Mouse (Mus musculus) liver, embryonic 14.5 days (tissue): ENCODE results near the gene E2f4. TPM values are rescaled to one million over a fixed set of nuclear protein-coding genes. Genes with fewer than 3 reads are reported as not detected.

Experiments
- ATAC-seq: fragments of 200-750 bp; cut with Nextera tagmentation; 2 replicates; pipeline ENCODE4 v1.8.0; 2017; ENCODE audit warnings: moderate number of reproducible peaks, mild to moderate bottlenecking, moderate library complexity; ENCODE audit not compliant: insufficient read depth
- DNase-seq, 3 experiments: peaks; one replicate each; pipeline ENCODE4 v3.0.0-alpha.2; 2012 to 2013; ENCODE audit warnings: low read depth in 3 of 3, low spot score in 3 of 3
- H3K27ac ChIP-seq: fragments of 300-500 bp; sonication (generic); 2 replicates; pipeline ENCODE4 v1.5.1; 2014; ENCODE audit warnings: moderate library complexity, mild to moderate bottlenecking, control low read depth, inconsistent platforms
- H3K27me3 ChIP-seq: fragments of 300-500 bp; sonication (generic); 2 replicates; pipeline ENCODE4 v1.6.1; 2014; ENCODE audit warnings: mild to moderate bottlenecking, low read length, moderate library complexity; ENCODE audit not compliant: control insufficient read depth, insufficient read depth
- H3K36me3 ChIP-seq: fragments of 300-500 bp; sonication (generic); replicated peaks from 2 replicates; pipeline ENCODE4 v1.6.1; 2014; ENCODE audit warnings: low read depth; ENCODE audit not compliant: control insufficient read depth, insufficient read depth
- H3K4me1 ChIP-seq, 2 experiments: fragments of 200-500 bp in 1 of 2; fragments of 300-500 bp in 1 of 2; sonication (generic) in 1 of 2; replicated peaks; 2 replicates each; pipeline ENCODE4 v1.6.1; 2012 to 2014; ENCODE audit warnings: antibody characterized with exemption in 1 of 2, inconsistent platforms in 1 of 2, low read length in 1 of 2; ENCODE audit not compliant: control insufficient read depth in 2 of 2, insufficient read depth in 2 of 2
- H3K4me2 ChIP-seq: fragments of 300-500 bp; sonication (generic); 2 replicates; pipeline ENCODE4 v1.6.1; 2014; ENCODE audit warnings: low read depth, mild to moderate bottlenecking, control low read depth, moderate library complexity
- H3K4me3 ChIP-seq, 2 experiments: fragments of 200-500 bp in 1 of 2; fragments of 300-500 bp in 1 of 2; sonication (generic) in 1 of 2; 2 replicates each; pipeline ENCODE4 v1.5.1; 2012 to 2014; ENCODE audit warnings: low read depth in 2 of 2, low read length in 2 of 2, mild to moderate bottlenecking in 2 of 2, control low read depth in 1 of 2, inconsistent platforms in 1 of 2, moderate library complexity in 1 of 2; ENCODE audit not compliant: insufficient read depth in 1 of 2
- H3K9ac ChIP-seq: fragments of 300-500 bp; sonication (generic); replicated peaks from 2 replicates; pipeline ENCODE4 v1.6.1; 2014; ENCODE audit warnings: mild to moderate bottlenecking, control low read depth, moderate library complexity
- H3K9me3 ChIP-seq: fragments of 300-500 bp; sonication (generic); 2 replicates; pipeline ENCODE4 v1.6.1; 2016; ENCODE audit warnings: low read length, mixed read lengths; ENCODE audit not compliant: control insufficient read depth
- CTCF ChIP-seq: IDR thresholded peaks from 2 replicates; pipeline ENCODE4 v1.5.1; 2016; ENCODE audit warnings: antibody characterized with exemption, low read depth, control low read depth
- EP300 ChIP-seq: IDR thresholded peaks from 2 replicates; pipeline ENCODE4 v1.6.1; 2016; ENCODE audit warnings: antibody characterized with exemption, low read depth
- WGBS: fragments of 180-500 bp; shearing (Covaris S2); extraction: QIAGEN DNeasy Blood & Tissue Kit; methylation state at CpG from one replicate; pipeline ENCODE4 v1.1.7; 2014; ENCODE audit not compliant: insufficient replicate concordance; 5-methylcytosine and 5-hydroxymethylcytosine counted together
- microRNA counts: library from miRNA; unstranded; fragments of <30 nt; microRNA quantifications from one replicate; lab custom pipeline; 2016
- microRNA-seq: library from miRNA; unstranded; fragments of <30 nt; microRNA quantifications from one replicate; pipeline ENCODE4, GENCODE M21; 2016
- polyA plus RNA-seq, 2 experiments: library from polyadenylated mRNA; depleted of rRNA in 1 of 2; stranded (reverse) in 1 of 2; unstranded in 1 of 2; fragments of >200 nt; fragmentation: Nextera tagmentation in 1 of 2; extraction: Ambion mirVana in 1 of 2; gene quantifications; 2 replicates each; pipeline versions ENCODE4 v1.2.1 to v1.2.3; 2012 to 2014

The E2f4 gene
- polyA plus RNA-seq, 2 experiments = 206 to 275 TPM

GRCm38 (mm10) chr8:105350186-105350585 lies 52.7 kb downstream of the E2f4 start:
- no peak overlapping the region for H3K4me2 ChIP-seq
- H3K27ac ChIP-seq = no peak overlapping the region
- no peak overlapping the region for H3K9ac ChIP-seq
- H3K4me1 ChIP-seq = peaks cover 9 to 10% of the 10 kb centered on the region in 2 experiments; a peak in 3 of 4 replicates
- H3K36me3 ChIP-seq = no peaks in the 10 kb centered on the region
- 49% methylated on average over 7 of the region's 7 CpGs for WGBS
- ATAC-seq = no peak
- no peaks in the 10 kb centered on the region for H3K9me3 ChIP-seq
- no peak overlapping the region for H3K4me3 ChIP-seq
- TF ChIP-seq EP300 = no peak
- TF ChIP-seq CTCF = no peak
- H3K27me3 ChIP-seq = peaks cover 51% of the 10 kb centered on the region
- no peak for DNase-seq

GRCm38 (mm10) chr8:105353583-105354135 lies 56.2 kb downstream of the E2f4 start:
- no peak overlapping the region for H3K27ac ChIP-seq
- DNase-seq = no peak
- 66% methylated on average over 8 of the region's 8 CpGs for WGBS
- H3K4me2 ChIP-seq = no peak overlapping the region
- H3K27me3 ChIP-seq = peaks cover 28% of the 10 kb centered on the region
- no peaks in the 10 kb centered on the region for H3K9me3 ChIP-seq
- H3K36me3 ChIP-seq = no peaks in the 10 kb centered on the region
- TF ChIP-seq CTCF = no peak
- no peak overlapping the region for H3K9ac ChIP-seq
- H3K4me3 ChIP-seq = no peak overlapping the region
- no peak for ATAC-seq
- peaks cover 1 to 4% of the 10 kb centered on the region in 2 experiments; a peak in 1 of 4 replicates for H3K4me1 ChIP-seq

- 71% methylated on average over 4 of the region's 4 CpGs for WGBS
- H3K4me1 ChIP-seq = 0 out of 4 replicates have a peak, but pooled peaks cover 0 to 4% of the 10 kb centered on the region in 2 experiments
- ATAC-seq = no peak
- TF ChIP-seq EP300 (no peak), CTCF (no peak)
- H3K27ac ChIP-seq = no peak overlapping the region
- H3K27me3 ChIP-seq = peaks cover 19% of the 10 kb centered on the region
- H3K9me3 ChIP-seq = no peaks in the 10 kb centered on the region
- no peak overlapping the region for H3K9ac ChIP-seq
- no peak overlapping the region for H3K4me3 ChIP-seq
- H3K4me2 ChIP-seq = no peak overlapping the region
- no peaks in the 10 kb centered on the region for H3K36me3 ChIP-seq
- DNase-seq = no peak
Measured at GRCm38 (mm10) chr8:105354549-105354948, 57.1 kb downstream of the E2f4 start.

MicroRNAs within 50 kb of the gene (microRNA counts, 519-probe panel; counts per million panel counts)
- microRNA mmu-miR-328 (lab: Ali Mortazavi, UCI) = 69.9 counts per million

Small RNA genes lying within 50 kb of the gene (microRNA-seq; reads per million reads assigned to microRNA genes)
- gene Gm27320 (not detected), gene Mir328 (373 reads per million, percentile 62 among the genes with 10 or more reads in this experiment)

Other genes with a start within 250 kb of the E2f4 start
- gene Ces3a, start 249.1 kb upstream of the E2f4 start, polyA plus RNA-seq (2012; rRNA removed) = 0.18 and 0.22 TPM in 2 replicates
- gene Ces3a, start 249.1 kb upstream of the E2f4 start, polyA plus RNA-seq (2014; fragmentation: Nextera tagmentation; extraction: Ambion mirVana) = 0.14 and 0.23 TPM in 2 replicates
- not detected in 2 replicates for gene Ces3b, start 213.9 kb upstream of the E2f4 start, polyA plus RNA-seq (2012; rRNA removed)
- gene Ces3b, start 213.9 kb upstream of the E2f4 start, polyA plus RNA-seq (2014; fragmentation: Nextera tagmentation; extraction: Ambion mirVana) = not detected in 2 replicates
- gene Ces4a, start 165.9 kb upstream of the E2f4 start, polyA plus RNA-seq (2012; rRNA removed) = not detected in 2 replicates
- not detected in 2 replicates for gene Ces4a, start 165.9 kb upstream of the E2f4 start, polyA plus RNA-seq (2014; fragmentation: Nextera tagmentation; extraction: Ambion mirVana)
- 3.6 and 5.8 TPM in 2 replicates for gene Cbfb, start 127.0 kb upstream of the E2f4 start, polyA plus RNA-seq (2012; rRNA removed)
- gene Cbfb, start 127.0 kb upstream of the E2f4 start, polyA plus RNA-seq (2014; fragmentation: Nextera tagmentation; extraction: Ambion mirVana) = 7.5 and 7.8 TPM in 2 replicates
- 10.7 and 11.9 TPM in 2 replicates for gene D230025D16Rik, start 72.5 kb upstream of the E2f4 start, polyA plus RNA-seq (2012; rRNA removed)
- gene D230025D16Rik, start 72.5 kb upstream of the E2f4 start, polyA plus RNA-seq (2014; fragmentation: Nextera tagmentation; extraction: Ambion mirVana) = 14.7 and 16.7 TPM in 2 replicates
- 1.6 and 1.7 TPM in 2 replicates for gene B3gnt9, start 42.5 kb upstream of the E2f4 start, polyA plus RNA-seq (2012; rRNA removed)
- gene B3gnt9, start 42.5 kb upstream of the E2f4 start, polyA plus RNA-seq (2014; fragmentation: Nextera tagmentation; extraction: Ambion mirVana) = 2.3 and 3.1 TPM in 2 replicates
- 5.5 and 6.0 TPM in 2 replicates for gene Tradd, start 33.1 kb upstream of the E2f4 start, polyA plus RNA-seq (2012; rRNA removed)
- gene Tradd, start 33.1 kb upstream of the E2f4 start, polyA plus RNA-seq (2014; fragmentation: Nextera tagmentation; extraction: Ambion mirVana) = 11.5 and 15.8 TPM in 2 replicates
- gene Fbxl8, start 33.0 kb upstream of the E2f4 start, polyA plus RNA-seq (2012; rRNA removed) = 1.0 and 1.3 TPM in 2 replicates
- 0.75 and 0.83 TPM in 2 replicates for gene Fbxl8, start 33.0 kb upstream of the E2f4 start, polyA plus RNA-seq (2014; fragmentation: Nextera tagmentation; extraction: Ambion mirVana)
- gene Hsf4, start 27.9 kb upstream of the E2f4 start, polyA plus RNA-seq (2012; rRNA removed) = 0.03 TPM in 1 of 2 replicates, not detected in the other
- gene Hsf4, start 27.9 kb upstream of the E2f4 start, polyA plus RNA-seq (2014; fragmentation: Nextera tagmentation; extraction: Ambion mirVana) = 0.08 TPM in 1 of 2 replicates, not detected in the other
- gene Nol3, start 21.5 kb upstream of the E2f4 start, polyA plus RNA-seq (2012; rRNA removed) = 0.02 and 0.03 TPM in 2 replicates
- gene Nol3, start 21.5 kb upstream of the E2f4 start, polyA plus RNA-seq (2014; fragmentation: Nextera tagmentation; extraction: Ambion mirVana) = not detected in 2 replicates
- 1.3 and 1.6 TPM in 2 replicates for gene 4931428F04Rik, start 7.8 kb upstream of the E2f4 start, polyA plus RNA-seq (2012; rRNA removed)
- gene 4931428F04Rik, start 7.8 kb upstream of the E2f4 start, polyA plus RNA-seq (2014; fragmentation: Nextera tagmentation; extraction: Ambion mirVana) = 0.48 and 0.62 TPM in 2 replicates
- gene Exoc3l, start 1.6 kb upstream of the E2f4 start, polyA plus RNA-seq (2012; rRNA removed) = 6.2 and 6.5 TPM in 2 replicates
- gene Exoc3l, start 1.6 kb upstream of the E2f4 start, polyA plus RNA-seq (2014; fragmentation: Nextera tagmentation; extraction: Ambion mirVana) = 4.5 and 4.7 TPM in 2 replicates
- gene Elmo3, start 7.9 kb downstream of the E2f4 start, polyA plus RNA-seq (2012; rRNA removed) = 3.6 and 4.2 TPM in 2 replicates
- 2.5 and 2.8 TPM in 2 replicates for gene Elmo3, start 7.9 kb downstream of the E2f4 start, polyA plus RNA-seq (2014; fragmentation: Nextera tagmentation; extraction: Ambion mirVana)
- gene Lrrc29, start 28.6 kb downstream of the E2f4 start, polyA plus RNA-seq (2012; rRNA removed) = 10.4 and 12.1 TPM in 2 replicates
- gene Lrrc29, start 28.6 kb downstream of the E2f4 start, polyA plus RNA-seq (2014; fragmentation: Nextera tagmentation; extraction: Ambion mirVana) = 9.1 and 11.4 TPM in 2 replicates
- 59.1 and 66.5 TPM in 2 replicates for gene Tmem208, start 28.7 kb downstream of the E2f4 start, polyA plus RNA-seq (2012; rRNA removed)
- 103 and 107 TPM in 2 replicates for gene Tmem208, start 28.7 kb downstream of the E2f4 start, polyA plus RNA-seq (2014; fragmentation: Nextera tagmentation; extraction: Ambion mirVana)
- gene Fhod1, start 50.3 kb downstream of the E2f4 start, polyA plus RNA-seq (2012; rRNA removed) = 3.4 and 4.4 TPM in 2 replicates
- 0.42 and 0.82 TPM in 2 replicates for gene Fhod1, start 50.3 kb downstream of the E2f4 start, polyA plus RNA-seq (2014; fragmentation: Nextera tagmentation; extraction: Ambion mirVana)
- 0.87 and 0.90 TPM in 2 replicates for gene Slc9a5, start 51.2 kb downstream of the E2f4 start, polyA plus RNA-seq (2012; rRNA removed)
- gene Slc9a5, start 51.2 kb downstream of the E2f4 start, polyA plus RNA-seq (2014; fragmentation: Nextera tagmentation; extraction: Ambion mirVana) = 0.08 and 0.14 TPM in 2 replicates
- gene Plekhg4, start 75.6 kb downstream of the E2f4 start, polyA plus RNA-seq (2012; rRNA removed) = 0.08 TPM in 2 replicates
- gene Plekhg4, start 75.6 kb downstream of the E2f4 start, polyA plus RNA-seq (2014; fragmentation: Nextera tagmentation; extraction: Ambion mirVana) = 0.06 TPM in 2 replicates
- not detected in 2 replicates for gene Kctd19, start 115.8 kb downstream of the E2f4 start, polyA plus RNA-seq (2012; rRNA removed)
- gene Kctd19, start 115.8 kb downstream of the E2f4 start, polyA plus RNA-seq (2014; fragmentation: Nextera tagmentation; extraction: Ambion mirVana) = not detected in 2 replicates
- 0.04 and 0.09 TPM in 2 replicates for gene Lrrc36, start 115.9 kb downstream of the E2f4 start, polyA plus RNA-seq (2012; rRNA removed)
- gene Lrrc36, start 115.9 kb downstream of the E2f4 start, polyA plus RNA-seq (2014; fragmentation: Nextera tagmentation; extraction: Ambion mirVana) = 0.08 and 0.10 TPM in 2 replicates
- gene Tppp3, start 173.9 kb downstream of the E2f4 start, polyA plus RNA-seq (2012; rRNA removed) = 0.49 and 0.60 TPM in 2 replicates
- gene Tppp3, start 173.9 kb downstream of the E2f4 start, polyA plus RNA-seq (2014; fragmentation: Nextera tagmentation; extraction: Ambion mirVana) = 0.49 and 0.63 TPM in 2 replicates
- 2.2 and 2.4 TPM in 2 replicates for gene Zdhhc1, start 199.2 kb downstream of the E2f4 start, polyA plus RNA-seq (2012; rRNA removed)
- 0.90 and 1.2 TPM in 2 replicates for gene Zdhhc1, start 199.2 kb downstream of the E2f4 start, polyA plus RNA-seq (2014; fragmentation: Nextera tagmentation; extraction: Ambion mirVana)
- 1.1 TPM in 2 replicates for gene Hsd11b2, start 221.1 kb downstream of the E2f4 start, polyA plus RNA-seq (2012; rRNA removed)
- 0.42 and 0.99 TPM in 2 replicates for gene Hsd11b2, start 221.1 kb downstream of the E2f4 start, polyA plus RNA-seq (2014; fragmentation: Nextera tagmentation; extraction: Ambion mirVana)